Mouse (Mus musculus) C2C12 (cell line): Measurements from ENCODE around the gene Sec62. TPM values are rescaled to one million over a fixed set of nuclear protein-coding genes. Genes with fewer than 3 reads are reported as not detected.

Experiments
- H3K27me3 ChIP-seq: one replicate; pipeline ENCODE4 v1.6.1; 2011; ENCODE audit not compliant: control insufficient read depth, insufficient read depth, insufficient read length
- H3K36me3 ChIP-seq: one replicate; pipeline ENCODE4 v1.6.1; 2011; ENCODE audit not compliant: control insufficient read depth, insufficient read depth
- H3K4me3 ChIP-seq: one replicate; pipeline ENCODE4 v1.5.1; 2011; ENCODE audit warnings: mild to moderate bottlenecking, control low read depth; ENCODE audit not compliant: poor library complexity, insufficient read depth, severe bottlenecking
- H3K79me2 ChIP-seq: one replicate; pipeline ENCODE4 v1.6.1; 2011; ENCODE audit not compliant: control insufficient read depth, insufficient read depth
- H3K79me3 ChIP-seq: one replicate; pipeline ENCODE4 v1.6.1; 2011; ENCODE audit warnings: low read depth, control low read depth
- H3ac ChIP-seq: one replicate; pipeline ENCODE3; 2011; ENCODE audit warnings: low read depth; ENCODE audit not compliant: control insufficient read depth, insufficient read length
- CEBPB ChIP-seq: IDR thresholded peaks from one replicate; pipeline ENCODE4 v1.6.1; 2011; ENCODE audit warnings: low read depth, mild to moderate bottlenecking, control low read depth, moderate library complexity
- CTCF ChIP-seq: IDR thresholded peaks from one replicate; pipeline ENCODE4 v1.5.1; 2011; ENCODE audit not compliant: control insufficient read depth, insufficient read depth, insufficient read length
- FOSL1 ChIP-seq: IDR thresholded peaks from one replicate; pipeline ENCODE4 v1.8.0; 2011; ENCODE audit warnings: mild to moderate bottlenecking, low read length; ENCODE audit not compliant: poor library complexity, insufficient read depth, severe bottlenecking
- MAX ChIP-seq: IDR thresholded peaks from one replicate; pipeline ENCODE4 v1.6.1; 2011; ENCODE audit warnings: mild to moderate bottlenecking, control low read depth
- MYOD1 ChIP-seq: IDR thresholded peaks from one replicate; pipeline ENCODE4 v1.6.1; 2011; ENCODE audit warnings: low read depth; ENCODE audit not compliant: control insufficient read depth, insufficient read length
- MYOG ChIP-seq: IDR thresholded peaks from one replicate; pipeline ENCODE4 v1.6.1; 2011; ENCODE audit not compliant: control insufficient read depth, insufficient read length; ENCODE audit errors: extremely low read depth
- USF1 ChIP-seq: IDR thresholded peaks from one replicate; pipeline ENCODE4 v1.6.1; 2011; ENCODE audit warnings: low read depth, mild to moderate bottlenecking, control low read depth, moderate library complexity
- polyA plus RNA-seq: library from polyadenylated mRNA; unstranded; fragments of >200 nt; fragmentation: generic; extraction: Trizol; gene quantifications from one replicate; pipeline ENCODE4 v1.2.1, GENCODE M21; 2012; ENCODE audit warnings: missing spikeins

Sec62 gene
- polyA plus RNA-seq, 1 experiment, result 13.0 TPM

GRCm38 (mm10) chr3:30860705-30861104 is 68.0 kb downstream of the Sec62 start:
- no peak overlapping the region for H3ac ChIP-seq
- no peaks in the 10 kb centered on the region for H3K79me3 ChIP-seq
- TF ChIP-seq MYOD1, result no peak
- TF ChIP-seq MAX, result no peak
- peaks cover 7% of the 10 kb centered on the region for H3K27me3 ChIP-seq
- no peaks in the 10 kb centered on the region for H3K79me2 ChIP-seq
- no peak overlapping the region for H3K4me3 ChIP-seq
- H3K36me3 ChIP-seq, result no peaks in the 10 kb centered on the region

- H3K27me3 ChIP-seq, result no peaks in the 10 kb centered on the region
- no peak overlapping the region for H3K4me3 ChIP-seq
These were observed 71.2 kb downstream of the Sec62 start for GRCm38 (mm10) chr3:30863712-30864435.

GRCm38 (mm10) chr3:30864640-30865039 is 72.0 kb downstream of the Sec62 start:
- no peak overlapping the region for H3ac ChIP-seq
- no peaks in the 10 kb centered on the region for H3K79me3 ChIP-seq
- H3K27me3 ChIP-seq, result no peaks in the 10 kb centered on the region
- TF ChIP-seq MAX (no peak), USF1 (no peak), CTCF (no peak)
- H3K36me3 ChIP-seq, result no peaks in the 10 kb centered on the region
- no peak overlapping the region for H3K4me3 ChIP-seq
- no peaks in the 10 kb centered on the region for H3K79me2 ChIP-seq

More at GRCm38 (mm10) chr3:30863712-30864435, 71.2 kb downstream of the Sec62 start:
- Histone ChIP-seq H3ac (no peak overlapping the region), H3K79me2 (no peaks in the 10 kb centered on the region), H3K36me3 (no peaks in the 10 kb centered on the region), H3K79me3 (no peaks in the 10 kb centered on the region)
- no peak for TF ChIP-seq MYOD1
- no peak for TF ChIP-seq FOSL1
- no peak for TF ChIP-seq CTCF
- TF ChIP-seq MAX, result no peak
- TF ChIP-seq USF1, result no peak
- TF ChIP-seq CEBPB, result no peak
- no peak for TF ChIP-seq MYOG

GRCm38 (mm10) chr3:30868176-30868575 is 75.5 kb downstream of the Sec62 start:
- Histone ChIP-seq H3K4me3 (no peak overlapping the region), H3ac (no peak overlapping the region), H3K79me2 (no peaks in the 10 kb centered on the region), H3K27me3 (no peaks in the 10 kb centered on the region), H3K79me3 (no peaks in the 10 kb centered on the region), H3K36me3 (no peaks in the 10 kb centered on the region)
- no peak for TF ChIP-seq MYOD1
- TF ChIP-seq MAX, result no peak
- TF ChIP-seq USF1, result no peak
- no peak for TF ChIP-seq MYOG
- TF ChIP-seq CTCF, result no peak
- no peak for TF ChIP-seq CEBPB
- no peak for TF ChIP-seq FOSL1

GRCm38 (mm10) chr3:30868625-30869024 is 76.0 kb downstream of the Sec62 start:
- no peaks in the 10 kb centered on the region for H3K27me3 ChIP-seq
- no peak for TF ChIP-seq MYOG
- no peak for TF ChIP-seq MAX
- TF ChIP-seq FOSL1, result no peak
- TF ChIP-seq CEBPB, result no peak
- no peak for TF ChIP-seq CTCF
- no peak for TF ChIP-seq MYOD1
- TF ChIP-seq USF1, result no peak

GRCm38 (mm10) chr3:30869995-30870394 is 77.3 kb downstream of the Sec62 start:
- Histone ChIP-seq H3ac (no peak overlapping the region), H3K79me3 (no peaks in the 10 kb centered on the region), H3K79me2 (no peaks in the 10 kb centered on the region), H3K4me3 (no peak overlapping the region), H3K36me3 (no peaks in the 10 kb centered on the region), H3K27me3 (no peaks in the 10 kb centered on the region)
- TF ChIP-seq MYOD1 (no peak), CEBPB (no peak), USF1 (no peak), MAX (no peak), MYOG (no peak), FOSL1 (no peak), CTCF (no peak)

More at GRCm38 (mm10) chr3:30868625-30869024, 76.0 kb downstream of the Sec62 start:
- H3K4me3 ChIP-seq, result no peak overlapping the region
- no peaks in the 10 kb centered on the region for H3K79me2 ChIP-seq
- H3K36me3 ChIP-seq, result no peaks in the 10 kb centered on the region
- H3K79me3 ChIP-seq, result no peaks in the 10 kb centered on the region
- no peak overlapping the region for H3ac ChIP-seq

Other genes starting within 250 kb of the Sec62 start
- gene Mecom, start 244.9 kb upstream of the Sec62 start, polyA plus RNA-seq, result 1.3 TPM
- gene Actrt3, start 192.9 kb upstream of the Sec62 start, polyA plus RNA-seq, result 0.02 TPM
- gene Mynn, start 190.8 kb upstream of the Sec62 start, polyA plus RNA-seq, result 3.5 TPM
- not detected for gene Lrriq4, start 148.4 kb upstream of the Sec62 start, polyA plus RNA-seq
- not detected for gene Lrrc34, start 145.0 kb upstream of the Sec62 start, polyA plus RNA-seq
- gene Lrrc31, start 93.0 kb upstream of the Sec62 start, polyA plus RNA-seq, result not detected
- not detected for gene Samd7, start 46.6 kb upstream of the Sec62 start, polyA plus RNA-seq
- 0.07 TPM for gene Gpr160, start 63.1 kb downstream of the Sec62 start, polyA plus RNA-seq
- 4.6 TPM for gene Phc3, start 176.5 kb downstream of the Sec62 start, polyA plus RNA-seq
- 17.5 TPM for gene Prkci, start 202.9 kb downstream of the Sec62 start, polyA plus RNA-seq